8 mouse cellular contexts compared by ENCODE assay signal in the genomic region with DNA sequence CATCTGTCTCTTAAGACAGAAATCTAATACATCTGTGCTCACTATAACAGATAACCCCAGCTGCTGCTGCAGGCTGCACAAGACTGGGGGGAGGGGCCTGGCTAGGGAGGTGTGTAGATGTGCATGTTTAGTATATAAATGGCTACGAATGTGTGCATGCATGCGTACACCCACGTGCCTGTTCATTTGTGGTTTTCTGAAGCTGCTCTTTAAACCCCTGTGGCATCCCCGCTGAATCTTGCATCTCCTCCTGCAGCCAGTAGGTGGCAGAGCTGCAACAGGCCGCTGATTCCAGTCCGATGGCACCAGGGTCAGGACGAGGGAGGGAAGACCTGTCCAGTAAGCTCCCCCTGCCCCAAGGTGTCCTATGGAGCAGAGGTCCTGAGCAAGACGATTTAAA.
A peak's percentile ranks its signal among the peaks of the same experiment; 100 is the strongest.
DNase-seq lines count a peak whose midpoint lies in the region; ATAC-seq and TF ChIP-seq lines count a peak whose summit lies in the region.

No protein-coding gene starts in this region.

- peak; percentile 10 for DNase-seq in c-Kit-positive CD71-positive TER-119-negative erythroid progenitor cells, embryonic 14.5 days (ENCODE audit: low read depth)
- DNase-seq in heart, postnatal 14 days = peak; percentile 78 to 86
- peak; percentile 1 for DNase-seq in large intestine, adult 2 months (ENCODE audit: low read depth, low spot score)
- DNase-seq in ovary, postnatal 36 days (ENCODE audit: low spot score) = peak; percentile 72
- peak; percentile 71 for DNase-seq in thymus, postnatal 4 days

- TF ChIP-seq EP300 in ES-Bruce4 (IDR thresholded peaks at IDR 0.05; ENCODE audit: insufficient read depth, low read depth, low read length) = no peak

- H3K4me2 ChIP-seq in forebrain, embryonic 12.5 days = no peak overlapping the region
- no peak overlapping the region for H3K4me2 ChIP-seq in lung, embryonic 15.5 days

- peaks cover 2% of the 10 kb centered on the region for H3K4me1 ChIP-seq in ES-Bruce4 (ENCODE audit: control insufficient read depth, insufficient read depth, low read length)
- H3K4me1 ChIP-seq in forebrain, embryonic 12.5 days = peaks cover 37% of the 10 kb centered on the region
- no peaks in the 10 kb centered on the region for H3K4me1 ChIP-seq in lung, embryonic 15.5 days

- no peak overlapping the region for H3K4me3 ChIP-seq in ES-Bruce4 (ENCODE audit: low read depth, low read length)
- no peak overlapping the region for H3K4me3 ChIP-seq in forebrain, embryonic 12.5 days (replicated peaks)
- H3K4me3 ChIP-seq in lung, embryonic 15.5 days = no peak overlapping the region

- TF ChIP-seq POLR2A in ES-Bruce4 (IDR thresholded peaks at IDR 0.05; ENCODE audit: insufficient read depth, low read length) = no peak

- H3K9me3 ChIP-seq in ES-Bruce4 (replicated peaks; ENCODE audit: control insufficient read depth, insufficient read depth, low read length, poor library complexity, severe bottlenecking) = no peaks in the 10 kb centered on the region
- H3K9me3 ChIP-seq in forebrain, embryonic 12.5 days = no peaks in the 10 kb centered on the region
- no peaks in the 10 kb centered on the region for H3K9me3 ChIP-seq in lung, embryonic 15.5 days

- TF ChIP-seq CTCF in ES-Bruce4 (IDR thresholded peaks at IDR 0.05; ENCODE audit: low read depth, low read length) = peak; percentile 92

- under 1% methylated on average over 8 of the region's 8 CpGs for WGBS in forebrain, embryonic 12.5 days
- whole genome bisulfite sequencing in large intestine, adult 2 months = 3% methylated on average over 8 of the region's 8 CpGs
- whole genome bisulfite sequencing in lung, embryonic 15.5 days = 4% methylated on average over 8 of the region's 8 CpGs

- no peak overlapping the region for H3K27ac ChIP-seq in ES-Bruce4 (ENCODE audit: insufficient read depth, low read length)
- no peak overlapping the region for H3K27ac ChIP-seq in forebrain, embryonic 12.5 days
- no peak overlapping the region for H3K27ac ChIP-seq in lung, embryonic 15.5 days

- peak; percentile 67; the same call in 1 of the 2 replicates for ATAC-seq in forebrain, embryonic 12.5 days (ENCODE audit: low FRiP score)
- ATAC-seq in lung, embryonic 15.5 days (ENCODE audit: borderline replicate concordance, extremely low read depth, low FRiP score, low TSS enrichment) = peak; percentile 59

- no peak overlapping the region for H3K9ac ChIP-seq in ES-Bruce4 (ENCODE audit: low read depth, poor library complexity, severe bottlenecking)
- no peak overlapping the region for H3K9ac ChIP-seq in forebrain, embryonic 12.5 days
- no peak overlapping the region for H3K9ac ChIP-seq in lung, embryonic 15.5 days

- no peaks in the 10 kb centered on the region for H3K27me3 ChIP-seq in ES-Bruce4 (ENCODE audit: control insufficient read depth, insufficient read depth, low read length, poor library complexity, severe bottlenecking)
- H3K27me3 ChIP-seq in forebrain, embryonic 12.5 days = peaks cover 15% of the 10 kb centered on the region; the same call in 1 of the 2 replicates
- H3K27me3 ChIP-seq in lung, embryonic 15.5 days = 0 out of 2 replicates have a peak, but pooled peaks cover 6% of the 10 kb centered on the region

- intact Hi-C loops in heart, postnatal 14 days (cut with DNase I) = loop anchor here (1.0 to 5.0 kb wide), 3 partner anchors 69 to 263 kb away; no protein-coding TSS in a partner anchor

- H3K36me3 ChIP-seq in ES-Bruce4 (ENCODE audit: control insufficient read depth, insufficient read depth, low read length, poor library complexity, severe bottlenecking) = no peaks in the 10 kb centered on the region
- no peaks in the 10 kb centered on the region for H3K36me3 ChIP-seq in forebrain, embryonic 12.5 days (replicated peaks)
- no peaks in the 10 kb centered on the region for H3K36me3 ChIP-seq in lung, embryonic 15.5 days

Comparison
In these comparisons a context has a peak if more than half of its experiments do, and no peak if none do; other contexts are left out.
1. DNase-seq: peak in every context shown above with its lines; median percentile 82 in heart, postnatal 14 days; 72 in ovary, postnatal 36 days; 71 in thymus, postnatal 4 days; 10 in c-Kit-positive CD71-positive TER-119-negative erythroid progenitor cells, embryonic 14.5 days; 1 in large intestine, adult 2 months.